Mouse (Mus musculus) adrenal gland, postnatal 4 days (tissue): Measurements from ENCODE around the gene Slco1b2. TPM values are rescaled to one million over a fixed set of nuclear protein-coding genes. Genes with fewer than 3 reads are reported as not detected.
"Not testable (repeated sequence)": the region's sequence is repeated elsewhere in the genome, so short reads cannot be mapped to it uniquely, and the experiment has no call there.

Experiments used
- DNase-seq, 2 experiments: peaks; one replicate each; pipeline ENCODE4 v3.0.0; 2021 to 2022; ENCODE audit warnings: low spot score in 2 of 2, mixed read lengths in 2 of 2
- long read RNA-seq, 2 experiments: library from polyadenylated mRNA; stranded (forward); transcript quantifications; one replicate each; pipeline ENCODE4 v2.0.0; 2021
- total RNA-seq, 2 experiments: library from RNA; stranded (reverse); gene quantifications; 2 replicates each; pipeline ENCODE4 v1.2.3; 2021

Gene Slco1b2
- total RNA-seq, result 10 to 100 TPM in 1 of 2 experiments, under 1 TPM in 1; 0.62 to 17.0 TPM
- long read RNA-seq, experiment 1, partial matches to known transcripts, result 2 of 11 reads
- long read RNA-seq, experiment 1, other reads (novel, unspliced or antisense), result 8 of 11 reads
- long read RNA-seq, experiment 2, result 0 reads

- no peak for DNase-seq
Observed at GRCm38 (mm10) chr6:141629291-141629690, at the start of gene Slco1b2. Slco1b2 (plus strand) TSS chr6:141629518.

GRCm38 (mm10) chr6:141584791-141585403, 44.4 kb upstream of the Slco1b2 start:
- DNase-seq, result no peak

- DNase-seq, result no peak
Observed at GRCm38 (mm10) chr6:141590002-141590401, 39.3 kb upstream of the Slco1b2 start.

GRCm38 (mm10) chr6:141590598-141591200, 38.6 kb upstream of the Slco1b2 start:
- not testable (repeated sequence) for DNase-seq

GRCm38 (mm10) chr6:141596081-141596480, 33.2 kb upstream of the Slco1b2 start:
- DNase-seq, result no peak

GRCm38 (mm10) chr6:141597037-141597436, 32.3 kb upstream of the Slco1b2 start:
- DNase-seq, result no peak

- no peak for DNase-seq
Observed at GRCm38 (mm10) chr6:141600940-141601339, 28.4 kb upstream of the Slco1b2 start.

GRCm38 (mm10) chr6:141610702-141611260, 18.5 kb upstream of the Slco1b2 start:
- no peak for DNase-seq

- no peak for DNase-seq
Observed at GRCm38 (mm10) chr6:141614017-141614416, 15.3 kb upstream of the Slco1b2 start.

- no peak for DNase-seq
Observed at GRCm38 (mm10) chr6:141615348-141615747, 14.0 kb upstream of the Slco1b2 start.

GRCm38 (mm10) chr6:141632935-141633334, 3.6 kb downstream of the Slco1b2 start:
- DNase-seq, result no peak

- DNase-seq, result no peak
Observed at GRCm38 (mm10) chr6:141635250-141635649, 5.9 kb downstream of the Slco1b2 start.

GRCm38 (mm10) chr6:141640639-141641038, 11.3 kb downstream of the Slco1b2 start:
- DNase-seq, result no peak

GRCm38 (mm10) chr6:141687008-141687407, 57.7 kb downstream of the Slco1b2 start:
- no peak for DNase-seq

- no peak for DNase-seq
Observed at GRCm38 (mm10) chr6:141691246-141691645, 61.9 kb downstream of the Slco1b2 start.

Other genes starting within 250 kb of the Slco1b2 start
- under 1 TPM; 0.17 to 0.51 TPM for gene Slco1c1, start 105.2 kb upstream of the Slco1b2 start, total RNA-seq
- not detected for gene Gm5724, start 144.3 kb downstream of the Slco1b2 start, total RNA-seq
- 1 to 10 TPM; 1.2 to 1.3 TPM for gene Slco1a4, start 226.7 kb downstream of the Slco1b2 start, total RNA-seq